Mouse (Mus musculus): ENCODE results near the gene Gm5737.

- TF ChIP-seq CHD2 (IDR thresholded peaks at IDR 0.05; ENCODE audit: low read length) = no peak
- TF ChIP-seq CTCF (IDR thresholded peaks at IDR 0.05 in 2 of 3, conservative IDR thresholded peaks at IDR 0.05 in 1 of 3; ENCODE audit: control insufficient read depth in 1 of 3, insufficient read depth in 1 of 3, low read depth in 2 of 3, low read length in 3 of 3, poor library complexity in 1 of 3, severe bottlenecking in 1 of 3) = no peak
Observed at GRCm38 (mm10) chr7:120873083-120873482, 60.9 kb downstream of the Gm5737 start.

Measured in MEL (cell line).